Mouse (Mus musculus): Measurements from ENCODE around the gene Psmd4.

- TF ChIP-seq GATA1 (IDR thresholded peaks at IDR 0.05; ENCODE audit: borderline replicate concordance, low read length) (no peak), CTCF (IDR thresholded peaks at IDR 0.05; ENCODE audit: low read depth, low read length) (no peak), TAL1 (conservative IDR thresholded peaks at IDR 0.05; ENCODE audit: low read depth, low read length) (no peak), POLR2AphosphoS5 (IDR thresholded peaks at IDR 0.05; ENCODE audit: insufficient replicate concordance, low read depth, low read length) (no peak), GATA2 (IDR thresholded peaks at IDR 0.05; ENCODE audit: borderline replicate concordance, low read depth, low read length) (no peak)
These were observed 13.9 kb upstream of the Psmd4 start for GRCm38 (mm10) chr3:95056275-95056674.

Data from G1E (cell line).